Mouse (Mus musculus) intestine, embryonic 15.5 days (tissue): Measurements from ENCODE around the gene Fam69b. TPM values are rescaled to one million over a fixed set of nuclear protein-coding genes. Genes with fewer than 3 reads are reported as not detected.
A peak's percentile ranks its signal among the peaks of the same experiment; 100 is the strongest.

Experiments
- ATAC-seq: fragments of 200-750 bp; cut with Nextera tagmentation; 2 replicates; pipeline ENCODE4 v1.8.0; 2017; ENCODE audit warnings: moderate TSS enrichment, moderate library complexity
- H3K27ac ChIP-seq: fragments of 300-500 bp; sonication (generic); 2 replicates; pipeline ENCODE4 v1.5.1; 2015; ENCODE audit warnings: mild to moderate bottlenecking, inconsistent platforms
- H3K27me3 ChIP-seq: fragments of 300-500 bp; sonication (generic); replicated peaks from 2 replicates; pipeline ENCODE4 v1.6.1; 2015; ENCODE audit warnings: inconsistent platforms
- H3K36me3 ChIP-seq: fragments of 300-500 bp; sonication (generic); 2 replicates; pipeline ENCODE4 v1.6.1; 2015; ENCODE audit warnings: inconsistent platforms
- H3K4me1 ChIP-seq: fragments of 300-500 bp; sonication (generic); replicated peaks from 2 replicates; pipeline ENCODE4 v1.6.1; 2015; ENCODE audit warnings: inconsistent platforms
- H3K4me2 ChIP-seq: fragments of 300-500 bp; sonication (generic); replicated peaks from 2 replicates; pipeline ENCODE4 v1.6.1; 2015; ENCODE audit warnings: mild to moderate bottlenecking, inconsistent platforms
- H3K4me3 ChIP-seq: fragments of 300-500 bp; sonication (generic); replicated peaks from 2 replicates; pipeline ENCODE4 v1.5.1; 2015; ENCODE audit warnings: inconsistent platforms
- H3K9ac ChIP-seq: fragments of 300-500 bp; sonication (generic); 2 replicates; pipeline ENCODE4 v1.6.1; 2015; ENCODE audit warnings: inconsistent platforms
- H3K9me3 ChIP-seq: fragments of 300-500 bp; sonication (generic); 2 replicates; pipeline ENCODE4 v1.6.1; 2016; ENCODE audit warnings: inconsistent platforms
- WGBS: fragments of 180-500 bp; shearing (Covaris S2); methylation state at CpG from one replicate; pipeline ENCODE4 v1.1.7; 2015; 5-methylcytosine and 5-hydroxymethylcytosine counted together
- polyA plus RNA-seq: library from polyadenylated mRNA; unstranded; fragments of >200 nt; fragmentation: Nextera tagmentation; extraction: Ambion mirVana; gene quantifications from 2 replicates; pipeline ENCODE4 v1.2.1, GENCODE M21; 2015

Fam69b gene
- polyA plus RNA-seq, 1 experiment from 2014 or later: 31.1 TPM

- H3K27me3 ChIP-seq: no peaks in the 10 kb centered on the region
- H3K4me2 ChIP-seq: 0 out of 2 replicates have a peak overlapping the region, but pooled peaks have one; percentile 6
- H3K27ac ChIP-seq: no peak overlapping the region
- peaks cover 15% of the 10 kb centered on the region; the same call in 1 of the 2 replicates for H3K4me1 ChIP-seq
- no peaks in the 10 kb centered on the region for H3K9me3 ChIP-seq
- no peak for ATAC-seq
- H3K9ac ChIP-seq: no peak overlapping the region
- 89% methylated on average over 7 of the region's 7 CpGs for WGBS
- no peak overlapping the region for H3K4me3 ChIP-seq
- peaks cover 9% of the 10 kb centered on the region for H3K36me3 ChIP-seq
Observed at GRCm38 (mm10) chr2:26590282-26590681, 38.0 kb upstream of the Fam69b start.

GRCm38 (mm10) chr2:26590962-26591361, 37.3 kb upstream of the Fam69b start:
- H3K4me1 ChIP-seq: peaks cover 17% of the 10 kb centered on the region
- no peak overlapping the region for H3K27ac ChIP-seq
- no peak overlapping the region for H3K4me2 ChIP-seq
- no peak overlapping the region for H3K4me3 ChIP-seq
- ATAC-seq: no peak
- 85% methylated on average over 7 of the region's 7 CpGs for WGBS
- H3K9me3 ChIP-seq: no peaks in the 10 kb centered on the region
- peaks cover 11% of the 10 kb centered on the region for H3K36me3 ChIP-seq
- H3K9ac ChIP-seq: no peak overlapping the region
- no peaks in the 10 kb centered on the region for H3K27me3 ChIP-seq

GRCm38 (mm10) chr2:26591416-26591815, 36.8 kb upstream of the Fam69b start:
- Histone ChIP-seq H3K4me3 (no peak overlapping the region), H3K36me3 (peaks cover 13% of the 10 kb centered on the region), H3K4me1 (peaks cover 14% of the 10 kb centered on the region), H3K4me2 (no peak overlapping the region), H3K27me3 (no peaks in the 10 kb centered on the region), H3K9me3 (no peaks in the 10 kb centered on the region), H3K27ac (no peak overlapping the region), H3K9ac (no peak overlapping the region)
- ATAC-seq: no peak
- WGBS: 84% methylated on average over 12 of the region's 12 CpGs

- Histone ChIP-seq H3K9ac (no peak overlapping the region), H3K9me3 (no peaks in the 10 kb centered on the region), H3K27ac (no peak overlapping the region), H3K4me1 (peaks cover 5% of the 10 kb centered on the region), H3K27me3 (no peaks in the 10 kb centered on the region), H3K36me3 (peaks cover 13% of the 10 kb centered on the region), H3K4me2 (no peak overlapping the region), H3K4me3 (no peak overlapping the region)
- WGBS: 57% methylated on average over 9 of the region's 9 CpGs
- ATAC-seq: no peak; the same call in 1 of the 2 replicates
Observed at GRCm38 (mm10) chr2:26593211-26594021, 34.8 kb upstream of the Fam69b start.

DNA sequence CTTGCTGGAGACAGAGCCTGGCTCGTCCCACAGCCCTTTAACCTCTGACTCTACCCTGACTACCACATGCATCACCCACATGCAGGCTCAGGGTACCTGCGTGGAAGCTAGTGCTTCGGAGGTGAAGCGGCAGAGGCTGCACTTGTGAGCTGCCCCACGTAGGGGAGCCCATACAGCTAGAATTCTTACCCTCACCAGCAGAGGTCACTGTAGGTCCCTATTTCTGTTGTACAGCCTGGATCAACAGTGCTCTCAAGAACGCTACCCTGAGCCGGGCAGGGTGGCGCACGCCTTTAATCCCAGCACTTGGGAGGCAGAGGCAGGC, 34.3 kb upstream of the Fam69b start:
- Histone ChIP-seq H3K4me2 (no peak overlapping the region), H3K27me3 (no peaks in the 10 kb centered on the region), H3K4me3 (no peak overlapping the region), H3K9me3 (no peaks in the 10 kb centered on the region), H3K27ac (no peak overlapping the region), H3K4me1 (peaks cover 3% of the 10 kb centered on the region), H3K9ac (no peak overlapping the region), H3K36me3 (peaks cover 13% of the 10 kb centered on the region)
- peak; percentile 27 for ATAC-seq
- WGBS: 61% methylated on average over 9 of the region's 9 CpGs

DNA sequence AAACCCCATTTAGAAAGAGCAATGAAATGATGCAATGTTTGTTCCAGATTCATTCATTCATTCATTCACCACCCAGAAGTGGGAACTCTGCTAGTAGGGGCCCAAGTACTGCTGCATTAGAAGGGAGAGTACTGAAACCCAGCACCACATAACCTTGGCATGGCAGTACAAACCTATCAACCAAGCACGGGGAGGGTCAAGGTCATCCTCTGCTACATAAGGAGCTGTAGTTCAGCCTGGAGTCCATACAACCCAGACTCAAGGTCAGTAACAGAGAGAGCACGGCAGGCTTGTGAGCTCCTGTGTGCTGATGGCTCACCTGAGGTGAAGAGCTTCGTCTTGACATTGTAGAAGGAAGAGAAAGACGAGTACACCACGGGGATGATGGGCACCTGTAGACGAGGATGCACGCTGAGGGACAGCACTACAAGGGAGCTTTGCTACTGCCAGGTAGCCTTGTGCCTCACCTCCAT, 33.8 kb upstream of the Fam69b start:
- no peak overlapping the region for H3K4me2 ChIP-seq
- peak overlapping the region; percentile 67 for H3K27ac ChIP-seq
- no peak; the same call in 1 of the 2 replicates for ATAC-seq
- H3K4me3 ChIP-seq: no peak overlapping the region
- H3K9me3 ChIP-seq: no peaks in the 10 kb centered on the region
- no peaks in the 10 kb centered on the region for H3K27me3 ChIP-seq
- peak overlapping the region; percentile 10; the same call in 1 of the 2 replicates for H3K9ac ChIP-seq
- H3K4me1 ChIP-seq: peaks cover 5% of the 10 kb centered on the region
- H3K36me3 ChIP-seq: peaks cover 13% of the 10 kb centered on the region
- WGBS: 77% methylated on average over 7 of the region's 7 CpGs

DNA sequence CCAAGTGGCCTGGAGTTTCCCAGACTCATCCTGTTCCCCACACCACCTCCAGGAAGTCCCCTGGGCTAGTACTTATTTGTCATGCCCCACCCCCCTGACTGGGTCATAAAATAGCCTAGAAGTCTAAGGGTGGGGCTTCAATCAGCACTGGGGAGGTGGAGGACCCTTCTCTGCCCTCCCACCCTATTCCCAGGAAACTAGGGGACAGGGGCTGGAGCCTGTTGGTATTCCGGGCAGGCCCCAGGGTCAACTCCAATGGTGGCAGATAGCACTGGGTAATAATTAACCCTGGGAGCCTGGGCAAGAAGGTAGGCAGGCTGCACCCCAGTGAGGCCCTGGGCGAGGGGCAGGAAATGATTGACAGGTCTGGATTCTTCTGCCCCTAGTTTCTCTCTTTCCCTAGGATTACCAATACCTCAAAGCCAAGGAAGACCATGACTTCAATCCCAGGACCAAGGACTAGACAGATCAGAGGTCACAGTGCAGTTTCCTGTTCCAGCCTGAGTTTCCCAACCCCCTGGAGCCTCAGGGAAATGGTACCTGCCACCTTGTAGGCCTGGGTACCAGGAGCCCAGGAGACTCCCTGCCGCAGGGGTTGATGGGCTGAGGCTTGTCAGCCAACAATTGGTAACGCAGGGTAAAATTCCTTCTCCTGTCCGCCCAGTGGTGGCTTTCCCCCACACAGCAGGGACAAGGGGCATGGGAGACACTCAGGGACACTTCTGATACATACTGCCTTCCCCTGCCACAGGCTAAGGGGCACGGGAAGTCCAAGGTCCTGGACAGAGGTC, 33.1 kb upstream of the Fam69b start:
- Histone ChIP-seq H3K9me3 (no peaks in the 10 kb centered on the region), H3K27me3 (no peaks in the 10 kb centered on the region), H3K9ac (peak overlapping the region; percentile 10; the same call in 1 of the 2 replicates), H3K4me2 (peak overlapping the region; percentile 19; the same call in 1 of the 2 replicates), H3K36me3 (peaks cover 13% of the 10 kb centered on the region), H3K27ac (peak overlapping the region; percentile 67), H3K4me3 (no peak overlapping the region), H3K4me1 (peaks cover 9% of the 10 kb centered on the region)
- ATAC-seq: peak; percentile 90
- 54% methylated on average over 6 of the region's 6 CpGs for WGBS

DNA sequence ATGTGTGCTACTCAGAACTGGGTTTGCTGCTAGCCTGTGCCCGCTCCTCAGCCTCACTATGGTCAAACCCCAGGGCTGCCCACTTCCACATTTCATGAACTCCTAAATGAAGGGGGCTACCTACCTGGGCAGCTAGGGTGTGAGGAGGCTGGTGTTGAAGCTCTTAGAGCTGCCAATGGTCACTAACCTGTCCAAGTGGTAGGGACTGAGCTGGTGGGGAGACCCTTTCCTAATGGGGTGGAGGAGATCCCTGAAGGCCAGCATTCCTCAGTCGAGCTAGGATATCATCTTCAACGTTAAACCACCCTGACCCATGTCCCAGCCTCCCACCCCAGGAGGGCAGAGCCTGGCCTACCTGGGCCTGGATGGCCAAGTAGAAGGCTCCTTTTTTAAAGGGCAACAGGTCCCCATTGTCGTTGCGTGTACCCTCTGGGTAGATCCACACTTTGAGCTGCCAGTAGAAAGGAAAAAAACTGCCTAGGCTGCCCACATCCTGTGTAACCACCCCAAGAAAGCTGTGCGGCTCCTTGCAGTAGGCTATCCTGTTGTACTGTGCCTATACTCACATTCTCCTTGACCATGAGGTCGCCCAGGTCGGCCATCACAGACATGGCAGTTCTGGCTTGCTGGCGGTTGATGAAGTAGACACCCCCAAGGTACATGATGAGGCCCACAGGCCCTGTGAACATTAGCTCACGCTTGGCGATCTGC, 32.4 kb upstream of the Fam69b start:
- Histone ChIP-seq H3K4me3 (no peak overlapping the region), H3K4me1 (peaks cover 11% of the 10 kb centered on the region), H3K27ac (peak overlapping the region; percentile 67), H3K9ac (peak overlapping the region; percentile 2; the same call in 1 of the 2 replicates), H3K9me3 (no peaks in the 10 kb centered on the region), H3K4me2 (peak overlapping the region; percentile 19; the same call in 1 of the 2 replicates), H3K36me3 (peaks cover 13% of the 10 kb centered on the region), H3K27me3 (no peaks in the 10 kb centered on the region)
- no peak for ATAC-seq
- 81% methylated on average over 11 of the region's 11 CpGs for WGBS

GRCm38 (mm10) chr2:26596898-26597297, 31.4 kb upstream of the Fam69b start:
- WGBS: 90% methylated on average over 3 of the region's 3 CpGs
- no peak for ATAC-seq
- no peak overlapping the region for H3K27ac ChIP-seq
- no peaks in the 10 kb centered on the region for H3K9me3 ChIP-seq
- H3K4me2 ChIP-seq: no peak overlapping the region
- H3K4me3 ChIP-seq: no peak overlapping the region
- H3K27me3 ChIP-seq: no peaks in the 10 kb centered on the region
- peaks cover 14% of the 10 kb centered on the region for H3K4me1 ChIP-seq
- H3K9ac ChIP-seq: no peak overlapping the region
- H3K36me3 ChIP-seq: peaks cover 13% of the 10 kb centered on the region; the same call in 1 of the 2 replicates

GRCm38 (mm10) chr2:26597810-26598209, 30.4 kb upstream of the Fam69b start:
- H3K9me3 ChIP-seq: no peaks in the 10 kb centered on the region
- H3K27ac ChIP-seq: no peak overlapping the region
- H3K9ac ChIP-seq: no peak overlapping the region
- H3K4me1 ChIP-seq: peaks cover 15% of the 10 kb centered on the region
- no peaks in the 10 kb centered on the region for H3K27me3 ChIP-seq
- 93% methylated on average over 2 of the region's 2 CpGs for WGBS
- no peak overlapping the region for H3K4me3 ChIP-seq
- no peak overlapping the region for H3K4me2 ChIP-seq
- no peak for ATAC-seq
- peaks cover 11% of the 10 kb centered on the region; the same call in 1 of the 2 replicates for H3K36me3 ChIP-seq

DNA sequence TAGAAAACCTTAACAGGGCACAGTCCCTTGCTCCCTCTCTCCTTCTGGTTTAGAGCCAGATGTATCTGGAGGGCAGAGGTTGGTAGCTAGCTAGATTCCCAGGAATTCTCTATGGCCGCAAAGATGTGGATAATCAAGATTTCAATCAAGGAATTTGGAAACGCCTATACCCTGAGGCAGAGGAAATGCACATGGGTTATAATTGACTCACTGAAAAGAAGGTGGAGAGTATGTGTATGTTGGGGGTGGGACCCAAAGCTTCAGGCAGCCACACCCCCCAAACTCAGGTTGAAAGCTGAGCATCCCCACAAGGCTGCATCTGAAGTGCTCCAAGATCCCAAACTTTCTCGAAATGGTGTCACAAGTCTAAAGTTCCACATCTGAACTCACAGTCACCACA, 29.8 kb upstream of the Fam69b start:
- Histone ChIP-seq H3K27me3 (no peaks in the 10 kb centered on the region), H3K4me2 (no peak overlapping the region), H3K36me3 (peaks cover 5% of the 10 kb centered on the region; the same call in 1 of the 2 replicates), H3K27ac (no peak overlapping the region), H3K9ac (no peak overlapping the region), H3K9me3 (no peaks in the 10 kb centered on the region), H3K4me1 (peaks cover 22% of the 10 kb centered on the region), H3K4me3 (no peak overlapping the region)
- WGBS: 89% methylated on average over 3 of the region's 3 CpGs
- ATAC-seq: no peak

DNA sequence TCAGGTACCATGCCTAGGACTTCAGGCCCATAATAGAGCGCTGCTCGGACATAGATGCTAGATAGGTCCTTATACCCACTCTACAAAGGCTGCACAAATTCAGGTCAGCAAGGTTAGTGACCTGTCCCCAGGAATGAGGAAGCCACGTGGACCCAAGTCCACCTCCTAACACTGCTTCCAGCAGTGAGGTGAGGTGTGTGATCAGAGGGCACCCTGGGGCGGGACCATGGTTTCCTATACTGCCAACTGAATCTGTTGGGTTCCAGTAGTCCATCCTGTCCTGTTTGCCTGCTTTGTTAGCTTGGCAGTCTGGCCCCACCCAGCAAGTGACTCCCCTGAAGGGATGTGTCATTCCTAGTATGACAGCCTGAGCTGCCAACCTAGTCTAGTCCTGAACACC, 28.3 kb upstream of the Fam69b start:
- 88% methylated on average over 4 of the region's 4 CpGs for WGBS
- H3K36me3 ChIP-seq: peaks cover 3% of the 10 kb centered on the region; the same call in 1 of the 2 replicates
- no peaks in the 10 kb centered on the region for H3K9me3 ChIP-seq
- H3K4me2 ChIP-seq: no peak overlapping the region
- no peak overlapping the region for H3K4me3 ChIP-seq
- no peak overlapping the region for H3K9ac ChIP-seq
- H3K27ac ChIP-seq: no peak overlapping the region
- H3K4me1 ChIP-seq: peaks cover 24% of the 10 kb centered on the region
- no peak for ATAC-seq
- H3K27me3 ChIP-seq: no peaks in the 10 kb centered on the region
